Mouse (Mus musculus) ES-Bruce4 (cell line): ENCODE measurements around the gene Arl2bp.

Experiments used
- CTCF ChIP-seq: IDR thresholded peaks from one replicate; pipeline ENCODE4 v1.8.1; 2011; ENCODE audit warnings: low read depth, low read length
- POLR2A ChIP-seq: IDR thresholded peaks from one replicate; pipeline ENCODE4 v1.8.1; 2011; ENCODE audit warnings: low read length; ENCODE audit not compliant: insufficient read depth

- no peak for TF ChIP-seq POLR2A
- TF ChIP-seq CTCF, result no peak
These were observed 9.5 kb downstream of the Arl2bp start for GRCm38 (mm10) chr8:94675923-94676322.
